Mouse (Mus musculus) lung, postnatal 36 days (tissue): ENCODE measurements around the gene Anxa3.

Experiments used
- DNase-seq: peaks from one replicate; pipeline ENCODE4 v3.0.0; 2022; ENCODE audit warnings: mixed read lengths

Gene Anxa3

DNA sequence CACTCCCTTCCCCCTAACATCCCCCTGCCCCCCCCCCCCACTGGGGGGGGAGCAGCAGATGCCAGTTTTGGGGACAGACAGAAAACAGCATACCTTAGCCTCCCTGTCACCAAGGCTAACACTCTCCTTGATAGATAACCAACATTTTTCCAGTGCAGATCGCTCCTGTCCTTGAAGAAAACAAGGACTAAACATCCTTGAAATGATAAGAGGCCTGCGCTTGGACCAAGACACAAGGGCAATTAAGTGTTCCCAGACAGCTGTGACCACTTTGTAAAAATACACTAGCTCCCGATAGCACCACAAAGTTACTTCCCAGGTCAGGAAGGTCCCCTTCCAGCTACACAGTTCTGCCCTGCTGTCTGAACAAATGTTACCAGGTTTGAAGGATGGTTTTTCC is 55.2 kb downstream of the Anxa3 start:
- no peak for DNase-seq

DNA sequence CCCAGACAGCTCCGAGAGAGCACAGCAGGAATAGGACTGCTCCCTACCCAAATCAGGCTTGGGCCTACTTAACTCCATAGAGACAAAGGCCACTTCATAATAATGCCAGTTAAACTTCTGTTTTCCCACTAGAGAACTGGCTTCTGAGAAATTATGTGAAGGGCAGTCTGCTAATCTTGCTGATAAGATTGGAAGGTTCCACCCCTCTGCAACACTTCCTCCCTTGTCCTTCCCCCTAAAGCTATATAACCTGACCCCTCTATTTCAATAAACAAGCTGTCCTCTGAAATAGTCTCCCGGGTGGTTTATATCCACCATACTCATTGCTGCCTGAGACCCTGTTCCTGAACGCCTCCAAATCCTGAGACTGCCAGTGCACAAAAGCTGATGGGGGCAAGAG is 56.1 kb downstream of the Anxa3 start:
- no peak for DNase-seq

DNA sequence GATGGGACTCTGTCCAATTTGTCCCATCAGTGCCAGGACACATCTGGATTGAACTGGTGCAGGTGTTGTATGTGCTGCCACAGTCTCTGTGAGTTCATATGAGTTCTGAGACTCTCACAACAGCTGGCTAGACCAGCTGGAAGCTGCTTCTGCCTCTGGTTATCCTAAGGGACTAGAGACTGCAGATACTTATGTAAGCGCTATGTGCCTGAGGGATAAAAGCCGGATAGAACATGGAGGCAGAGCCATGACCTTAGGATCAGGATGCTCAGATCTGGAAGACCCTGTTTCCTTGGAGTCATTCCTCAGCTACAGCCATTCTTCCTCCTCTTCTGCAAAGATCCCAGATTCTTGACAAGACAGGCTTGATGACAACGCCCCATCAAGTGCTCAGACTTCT is 60.3 kb downstream of the Anxa3 start:
- no peak for DNase-seq

- peak; percentile 34 for DNase-seq
Observed at GRCm38 (mm10) chr5:96854350-96854749, 61.2 kb downstream of the Anxa3 start.

DNA sequence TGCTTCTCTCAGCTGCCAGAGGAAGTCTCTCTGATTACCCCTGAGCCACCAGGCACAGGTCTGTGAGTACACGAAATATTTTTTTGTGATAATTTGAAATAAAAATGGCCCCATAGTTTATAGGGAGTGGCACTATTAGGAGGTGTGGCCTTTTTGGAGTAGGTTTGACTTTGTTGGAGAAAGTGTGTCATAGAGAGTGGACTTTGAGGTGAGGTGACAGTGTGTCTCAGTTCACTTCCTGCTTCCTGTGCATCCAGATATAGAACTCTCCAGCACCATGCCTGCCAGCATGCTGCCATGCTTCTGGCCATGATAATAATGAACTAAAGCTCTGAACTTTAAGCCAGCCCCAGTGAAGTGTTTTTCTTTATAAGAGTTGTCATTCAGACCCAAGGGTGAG is 66.8 kb downstream of the Anxa3 start:
- no peak for DNase-seq

GRCm38 (mm10) chr5:96867171-96867570 is 74.0 kb downstream of the Anxa3 start:
- peak; percentile 16 for DNase-seq

GRCm38 (mm10) chr5:96868893-96869292 is 75.8 kb downstream of the Anxa3 start:
- peak; percentile 27 for DNase-seq

GRCm38 (mm10) chr5:96870996-96871395 is 77.9 kb downstream of the Anxa3 start:
- no peak for DNase-seq

DNA sequence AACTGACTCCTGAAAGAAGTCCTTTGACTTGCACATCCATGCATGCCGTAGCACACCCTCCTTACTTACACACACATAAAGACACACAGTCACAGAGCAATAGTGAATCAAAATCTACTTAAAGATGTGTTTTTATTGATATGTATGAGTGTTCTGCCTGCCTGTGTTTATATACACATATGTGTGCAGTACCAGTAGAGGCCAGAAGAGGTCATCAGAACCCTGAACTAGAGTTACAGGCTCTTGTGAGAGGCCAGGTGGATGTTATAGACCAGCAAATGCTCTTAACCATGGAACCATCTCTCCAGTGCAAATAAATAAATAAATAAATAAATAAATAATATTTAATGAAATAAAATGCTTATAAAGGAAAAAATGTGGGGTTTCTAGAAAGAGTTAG is 85.0 kb downstream of the Anxa3 start:
- peak; percentile 64 for DNase-seq

- DNase-seq, result no peak
Observed at GRCm38 (mm10) chr5:96878851-96879540, 85.9 kb downstream of the Anxa3 start.

- DNase-seq, result no peak
Observed at GRCm38 (mm10) chr5:96880231-96880630, 87.1 kb downstream of the Anxa3 start.

DNA sequence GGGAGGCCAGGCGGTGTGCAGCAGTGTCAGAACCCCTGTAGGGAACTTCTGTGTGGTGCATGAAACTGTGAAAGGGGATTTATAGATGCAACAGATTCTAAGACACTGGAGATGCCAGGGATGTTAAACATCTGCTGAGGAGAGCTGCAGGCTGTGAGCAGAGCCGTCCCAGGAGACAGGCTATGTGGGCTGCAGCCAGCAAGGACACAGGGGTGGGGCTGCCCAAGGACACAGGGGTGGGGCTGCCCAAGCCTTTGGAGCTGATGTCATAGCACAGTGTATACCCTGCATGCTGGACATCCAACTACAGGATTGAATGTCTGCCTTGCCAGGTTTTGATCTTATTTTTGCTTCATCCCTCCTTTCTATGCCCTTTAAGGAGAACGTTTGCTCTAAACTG is 88.0 kb downstream of the Anxa3 start:
- peak; percentile 15 for DNase-seq

DNA sequence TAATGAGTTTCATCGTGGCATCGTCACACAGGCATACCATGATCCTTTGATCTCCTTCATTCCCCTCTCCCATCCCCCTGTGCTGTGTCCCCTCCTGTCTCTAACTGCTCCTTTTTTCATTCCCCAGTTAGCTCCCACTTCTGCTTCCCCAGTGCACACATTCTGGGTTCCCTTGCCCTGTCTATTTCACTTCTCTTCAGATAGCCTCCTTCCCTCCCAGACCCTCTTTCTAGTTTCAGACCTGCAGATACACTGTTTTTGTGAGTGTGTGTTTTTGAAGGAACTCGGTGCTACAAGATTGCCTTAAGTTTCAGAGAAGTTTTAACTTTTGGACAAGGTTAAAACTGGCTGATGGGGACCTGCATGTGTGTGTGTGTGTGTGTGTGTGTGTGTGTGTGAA is 88.5 kb downstream of the Anxa3 start:
- no peak for DNase-seq

- no peak for DNase-seq
Observed at GRCm38 (mm10) chr5:96885202-96885601, 92.1 kb downstream of the Anxa3 start.

DNA sequence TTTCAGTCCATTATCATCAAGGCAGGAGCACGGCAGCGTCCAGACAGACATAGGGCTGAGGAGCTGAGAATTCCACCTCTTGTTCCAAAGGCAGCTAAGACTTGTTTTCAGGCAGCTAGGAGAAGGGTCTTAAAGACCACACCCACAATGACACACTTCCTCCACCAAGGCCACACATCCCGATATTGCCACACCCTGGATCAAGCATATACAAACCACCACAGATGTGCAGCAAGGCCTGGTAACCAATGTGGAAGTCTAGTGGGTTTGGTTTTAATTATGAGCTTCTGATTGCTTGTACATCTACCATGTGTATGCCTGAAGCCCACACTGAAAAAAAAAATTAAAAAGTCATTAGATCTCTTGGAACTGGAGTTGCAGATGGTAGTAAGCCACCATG is 95.3 kb downstream of the Anxa3 start:
- DNase-seq, result no peak

DNA sequence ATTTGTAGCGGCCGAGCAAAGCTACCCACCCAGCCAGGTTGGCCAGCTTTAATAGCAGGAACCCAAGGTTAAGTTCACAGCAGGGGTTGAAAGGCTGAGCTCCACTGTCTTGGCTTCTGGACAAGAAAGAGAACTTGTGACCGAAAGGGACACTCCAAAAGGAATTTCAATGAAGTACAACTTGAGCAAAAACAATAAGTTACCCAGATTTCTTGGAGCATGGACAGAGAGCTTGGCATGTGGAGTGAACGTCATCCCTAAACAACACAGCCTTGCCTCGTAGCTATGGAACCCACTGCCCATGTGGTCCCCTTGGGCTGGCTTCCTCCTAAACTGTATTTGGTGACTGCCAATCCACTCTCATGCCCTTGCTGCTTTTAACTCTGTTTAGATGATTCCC is 97.2 kb downstream of the Anxa3 start:
- DNase-seq, result no peak
